ENCODE assay signal across 8 mouse cellular contexts in the genomic region with DNA sequence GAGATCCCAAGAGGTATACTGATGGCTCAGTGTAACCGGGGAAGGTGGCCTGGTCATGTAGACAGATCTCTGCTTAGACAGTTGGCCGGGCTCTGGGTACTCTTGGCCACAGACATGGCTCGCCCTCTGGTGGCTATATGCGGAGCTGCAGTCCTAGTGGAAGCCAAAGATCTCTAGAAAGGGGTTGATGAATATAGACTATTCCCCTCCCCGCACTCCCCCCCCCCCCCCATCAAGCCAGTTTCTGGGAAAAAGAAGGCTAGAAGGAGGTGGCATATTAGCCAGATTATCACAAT. TPM values are rescaled to one million over a fixed set of nuclear protein-coding genes. Genes with fewer than 3 reads are reported as not detected.
DNase-seq lines count a peak whose midpoint lies in the region; ATAC-seq lines count a peak whose summit lies in the region.

No protein-coding gene starts in this region.

- H3K9me3 ChIP-seq in heart, embryonic 11.5 days (replicated peaks; ENCODE audit: control insufficient read depth, low read length) = no peaks in the 10 kb centered on the region

- no peak overlapping the region for H3K4me3 ChIP-seq in heart, embryonic 11.5 days (ENCODE audit: low read depth, low read length)

- peak; percentile 79 for ATAC-seq in activated CD4-positive, CD25-positive, alpha-beta regulatory T cell, adult 4 months
- ATAC-seq in common myeloid progenitor, adult 5-6 weeks (replicated peaks; ENCODE audit: low read depth, poor library complexity, severe bottlenecking) = peak; percentile 66
- 0 out of 2 replicates have a peak, but pooled peaks have one; percentile 44 for ATAC-seq in heart, embryonic 11.5 days (replicated peaks; ENCODE audit: insufficient number of reproducible peaks, low FRiP score, low TSS enrichment)

- H3K9ac ChIP-seq in heart, embryonic 11.5 days (ENCODE audit: low read depth, low read length) = no peak overlapping the region

- H3K27me3 ChIP-seq in heart, embryonic 11.5 days (ENCODE audit: control insufficient read depth, insufficient read depth, low read length) = peaks cover 65% of the 10 kb centered on the region

- under 1% methylated on average over 5 of the region's 5 CpGs for WGBS in heart, embryonic 11.5 days (ENCODE audit: insufficient replicate concordance)

- H3K36me3 ChIP-seq in heart, embryonic 11.5 days (ENCODE audit: control insufficient read depth, insufficient read depth, low read length) = no peaks in the 10 kb centered on the region

- H3K27ac ChIP-seq in heart, embryonic 11.5 days (ENCODE audit: low read depth, low read length) = no peak overlapping the region

- DNase-seq in CD8-positive naive resting alpha-beta T cell, adult 2 months (ENCODE audit: low read depth in 2 of 2, low spot score in 2 of 2) = peak; percentile 48 to 64
- DNase-seq in kidney, postnatal 14 days = peak; percentile 87
- peak; percentile 86 for DNase-seq in lung, postnatal 10 days
- DNase-seq in right cerebral cortex, postnatal 14 days = peak; percentile 81
- DNase-seq in urinary bladder, postnatal 4 days (ENCODE audit: low spot score in 2 of 2) = peak; percentile 52 to 84

- H3K4me1 ChIP-seq in heart, embryonic 11.5 days (ENCODE audit: control insufficient read depth, insufficient read depth, low read length) = peaks cover 24% of the 10 kb centered on the region

- H3K4me2 ChIP-seq in heart, embryonic 11.5 days = no peak overlapping the region

RNA-seq across cellular contexts. Expression of gene Rtn4rl2, which starts 3.5 kb away (rescaled TPM):
- not detected for polyA plus RNA-seq in activated CD4-positive, CD25-positive, alpha-beta regulatory T cell, adult 4 months (2017; shearing (Covaris generic))
- total RNA-seq in common myeloid progenitor, adult 5-6 weeks (2017) = not detected in 2 replicates
- polyA plus RNA-seq in heart, embryonic 11.5 days (2014; fragmentation: Nextera tagmentation; extraction: Ambion mirVana) = 0.23 and 1.1 TPM in 2 replicates

RNA-seq across cellular contexts. Expression of gene Slc43a3, which starts 46.4 kb away (rescaled TPM):
- polyA plus RNA-seq in activated CD4-positive, CD25-positive, alpha-beta regulatory T cell, adult 4 months (2017; shearing (Covaris generic)) = 10 to 100 TPM; 15.5 to 15.6 TPM
- 91.9 and 105 TPM in 2 replicates for total RNA-seq in common myeloid progenitor, adult 5-6 weeks (2017)
- 48.2 and 52.5 TPM in 2 replicates for polyA plus RNA-seq in heart, embryonic 11.5 days (2014; fragmentation: Nextera tagmentation; extraction: Ambion mirVana)

RNA-seq across cellular contexts. Expression of gene Slc43a1, which starts 51.3 kb away (rescaled TPM):
- polyA plus RNA-seq in activated CD4-positive, CD25-positive, alpha-beta regulatory T cell, adult 4 months (2017; shearing (Covaris generic)) = 1 to 10 TPM; 3.7 to 7.6 TPM
- 21.0 and 23.4 TPM in 2 replicates for total RNA-seq in common myeloid progenitor, adult 5-6 weeks (2017)
- 36.1 and 41.4 TPM in 2 replicates for polyA plus RNA-seq in heart, embryonic 11.5 days (2014; fragmentation: Nextera tagmentation; extraction: Ambion mirVana)
